Mouse (Mus musculus): ENCODE results near the gene Ddx1.

GRCm38 (mm10) chr12:13198157-13198556, 50.9 kb downstream of the Ddx1 start:
- TF ChIP-seq CTCF (IDR thresholded peaks at IDR 0.05) (no peak), POLR2A (IDR thresholded peaks at IDR 0.05; ENCODE audit: insufficient read depth, low read depth, low read length) (no peak)
